Mouse (Mus musculus) ovary, postnatal 10 days (tissue): ENCODE results near the gene Fer.

ENCODE experiments used
- DNase-seq: peaks from one replicate; pipeline ENCODE4 v3.0.0; 2022; ENCODE audit warnings: low spot score

The Fer gene

DNA sequence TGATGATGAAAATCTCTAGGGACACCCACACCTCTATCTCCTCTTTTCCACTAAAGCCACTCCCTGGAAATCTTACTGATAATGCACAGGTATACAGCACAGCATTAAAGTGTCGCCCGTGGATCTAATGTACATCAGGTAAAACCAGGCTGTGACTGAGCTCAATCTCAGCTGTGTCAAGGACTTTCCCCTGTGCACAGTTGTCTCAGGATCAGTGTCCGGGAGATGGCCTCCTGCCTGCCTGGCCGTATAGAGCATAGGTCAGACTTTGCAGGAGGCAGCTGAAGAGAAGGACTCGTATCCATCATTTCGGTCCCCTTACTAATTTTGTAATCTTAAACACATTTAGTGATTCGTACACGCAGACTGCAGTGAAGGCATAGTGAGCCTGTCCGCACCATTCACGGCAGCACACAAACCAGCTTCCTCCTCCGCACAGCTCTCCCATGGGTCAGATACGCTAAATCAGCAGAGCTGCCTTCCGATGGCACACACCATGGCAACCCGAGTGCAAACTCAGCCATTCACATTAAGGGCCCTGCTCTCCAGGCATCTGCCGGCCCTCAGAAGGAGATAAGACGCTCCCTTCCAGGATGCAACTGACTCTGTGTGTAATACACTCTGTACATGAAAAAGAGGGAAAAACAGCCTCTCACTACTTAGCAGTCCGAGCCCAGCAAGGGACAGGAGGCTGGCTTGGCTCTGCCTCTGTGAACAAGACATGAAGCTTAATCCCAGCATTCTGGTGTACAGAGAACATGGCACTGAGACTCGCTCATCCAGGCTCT lies 277.4 kb downstream of the Fer start:
- no peak for DNase-seq

DNA sequence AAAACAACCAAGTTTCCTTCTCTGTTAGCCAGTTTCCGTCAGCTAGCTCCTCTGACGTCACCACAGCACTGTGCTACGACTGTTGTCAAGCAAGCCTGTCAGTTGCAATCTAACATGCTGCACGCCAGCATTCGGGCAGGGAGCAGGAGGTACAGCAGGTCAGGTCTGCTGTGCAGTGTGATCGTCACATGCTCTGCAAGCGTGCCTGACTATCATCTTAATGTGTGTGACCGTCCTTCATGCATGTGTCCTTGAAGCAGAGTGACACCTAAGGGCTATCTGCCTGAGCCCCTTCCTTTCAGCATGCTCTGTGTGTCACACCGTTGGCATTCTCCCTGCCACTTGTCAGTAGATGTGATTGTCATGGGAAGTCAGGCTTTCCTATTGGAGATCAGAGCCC lies 279.0 kb downstream of the Fer start:
- DNase-seq, result no peak

GRCm38 (mm10) chr17:64146409-64146808 lies 283.5 kb downstream of the Fer start:
- no peak for DNase-seq

DNA sequence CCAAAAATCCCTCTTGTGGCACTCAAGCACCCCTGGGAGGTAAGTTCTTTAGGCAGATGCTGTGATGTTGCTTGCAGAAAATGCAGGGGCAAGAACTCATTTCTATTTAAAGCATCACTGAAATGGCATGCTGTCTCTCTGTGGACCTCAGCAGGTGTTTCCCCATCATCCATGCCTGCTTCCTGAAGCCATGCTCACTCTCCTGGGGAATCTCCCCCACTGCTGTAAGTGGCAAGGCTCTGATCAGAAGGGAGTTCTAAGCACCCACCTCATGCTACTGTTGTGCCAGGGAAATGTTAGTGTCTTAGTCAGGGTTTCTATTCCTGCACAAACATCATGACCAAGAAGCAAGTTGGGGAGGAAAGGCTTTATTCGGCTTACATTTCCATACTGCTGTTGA lies 287.9 kb downstream of the Fer start:
- no peak for DNase-seq

- DNase-seq, result no peak
Observed at GRCm38 (mm10) chr17:64167731-64168130, 304.9 kb downstream of the Fer start.

DNA sequence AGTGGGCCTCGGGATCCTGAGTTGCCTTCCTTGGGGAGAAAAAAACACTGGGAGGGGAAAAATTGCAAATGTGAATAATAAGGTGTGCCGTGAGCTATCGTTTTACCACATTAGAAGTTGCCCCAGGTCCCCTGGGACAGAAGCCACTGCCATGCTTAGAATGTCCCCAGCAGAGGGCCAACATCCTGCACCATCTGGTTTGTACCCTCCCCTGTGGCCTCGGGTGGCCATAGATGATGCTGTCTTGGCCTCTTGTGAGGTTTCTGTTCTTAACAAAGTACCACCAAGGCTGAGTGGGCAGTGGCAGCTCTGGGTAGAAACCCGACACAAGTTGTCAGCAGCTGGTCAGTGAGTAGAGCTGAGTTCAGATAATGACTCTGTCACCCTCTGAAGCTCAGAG lies 307.2 kb downstream of the Fer start:
- DNase-seq, result no peak

DNA sequence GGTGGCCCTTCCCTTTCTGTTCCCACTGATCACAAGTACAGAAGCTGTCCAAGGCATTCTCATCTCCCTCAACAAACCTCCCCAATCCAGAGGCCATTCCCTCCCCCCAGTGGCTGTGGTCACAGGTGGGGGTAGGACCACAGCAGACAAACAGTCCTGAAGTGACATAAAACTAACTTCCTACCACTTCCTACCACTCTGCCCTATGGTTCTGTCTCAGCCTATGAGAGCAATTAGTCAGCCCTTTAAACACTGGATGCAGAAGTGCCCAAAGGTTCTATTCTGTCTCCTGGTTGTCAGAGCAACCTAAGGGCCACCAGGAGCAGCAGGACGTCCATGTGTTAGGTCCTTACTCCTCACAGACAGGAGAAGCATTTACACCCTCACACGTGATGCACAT lies 309.6 kb downstream of the Fer start:
- no peak for DNase-seq

DNA sequence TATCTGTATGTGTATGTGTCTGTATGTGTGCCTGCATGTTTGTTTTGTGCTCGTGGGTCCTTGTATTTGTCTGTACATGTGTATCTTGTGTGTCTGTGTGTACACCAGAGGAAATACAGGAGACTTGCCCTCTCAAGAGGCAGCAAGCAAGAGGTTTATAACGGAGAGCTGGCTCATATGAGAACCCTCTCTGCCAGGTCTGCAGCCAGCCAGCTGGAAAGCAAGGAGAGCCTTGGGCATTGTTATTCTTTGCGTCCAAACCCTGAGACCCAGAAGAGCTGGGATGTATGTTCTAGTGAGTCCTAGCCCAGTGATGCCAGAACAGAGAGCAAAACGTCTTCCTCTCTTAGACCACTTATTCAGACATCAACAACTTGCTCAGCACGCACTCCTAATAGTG lies 317.7 kb downstream of the Fer start:
- DNase-seq, result no peak

DNA sequence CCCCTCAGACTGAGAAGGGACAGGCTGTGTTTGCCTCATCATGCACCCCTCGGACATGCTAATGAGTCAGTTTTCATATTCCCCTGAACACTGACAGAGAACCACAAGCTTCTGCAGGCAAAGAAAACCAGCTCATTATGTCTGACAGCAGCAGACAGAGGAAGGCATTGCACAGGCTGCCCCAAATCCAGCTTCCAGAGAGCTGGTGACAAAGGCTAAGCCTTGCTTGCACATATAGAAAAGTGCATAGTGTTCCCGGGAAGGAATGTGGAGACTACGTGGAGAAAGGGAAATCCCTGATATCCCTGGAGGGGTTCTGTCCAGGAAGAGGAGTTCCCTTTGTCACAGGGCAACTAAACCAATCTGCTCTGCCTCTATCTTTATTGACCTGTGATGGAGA lies 318.4 kb downstream of the Fer start:
- DNase-seq, result no peak

GRCm38 (mm10) chr17:64182599-64182998 lies 319.7 kb downstream of the Fer start:
- DNase-seq, result no peak

DNA sequence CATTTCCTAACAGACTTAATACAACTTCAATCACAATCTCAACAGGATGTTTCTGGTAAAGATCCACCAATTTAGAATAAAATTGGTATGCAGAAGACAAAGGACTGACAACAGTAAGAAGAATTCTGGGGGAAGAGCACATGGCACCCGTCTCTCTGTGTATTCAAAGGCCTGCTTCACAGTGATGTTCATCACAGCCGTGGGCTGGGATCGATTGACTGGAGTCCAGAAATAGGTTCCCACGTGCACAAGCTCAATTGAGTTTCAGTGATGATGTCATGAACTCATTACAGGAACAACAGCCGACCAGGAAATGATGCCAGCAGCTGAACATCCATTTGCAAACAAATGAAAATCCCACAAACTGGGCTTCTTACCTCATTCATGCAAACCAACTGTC lies 320.3 kb downstream of the Fer start:
- no peak for DNase-seq
